Mouse (Mus musculus) gastrocnemius, adult 2 months (tissue): ENCODE results near the gene 5730455P16Rik. TPM values are rescaled to one million over a fixed set of nuclear protein-coding genes. Genes with fewer than 3 reads are reported as not detected.
A peak's percentile ranks its signal among the peaks of the same experiment; 100 is the strongest.
"Not testable (repeated sequence)": the region's sequence is repeated elsewhere in the genome, so short reads cannot be mapped to it uniquely, and the experiment has no call there.

ENCODE experiments used
- DNase-seq: peaks from one replicate; pipeline ENCODE4 v3.0.0; 2022
- H3K27ac ChIP-seq: fragments of 200-600 bp; 2 replicates; pipeline ENCODE4 v1.8.1; 2022; ENCODE audit warnings: mild to moderate bottlenecking
- H3K4me3 ChIP-seq: fragments of 200-600 bp; 2 replicates; pipeline ENCODE4 v1.8.1; 2022; ENCODE audit warnings: mild to moderate bottlenecking, moderate library complexity
- CTCF ChIP-seq: fragments of 200-600 bp; IDR thresholded peaks from 2 replicates; pipeline ENCODE4 v1.8.1; 2022; ENCODE audit warnings: antibody characterized with exemption, mild to moderate bottlenecking, moderate library complexity
- intact Hi-C: fragments of 180-260 bp; cut with DNase I; formaldehyde crosslinking; loops from one replicate; pipeline ENCODE4 v1.15.1; 2025
- long read RNA-seq, 2 experiments: library from polyadenylated mRNA; stranded (forward); transcript quantifications; one replicate each; pipeline ENCODE4 v2.0.0; 2021
- total RNA-seq, 2 experiments: library from RNA; stranded (reverse); gene quantifications; 2 replicates each; pipeline ENCODE4 v1.2.3; 2021

The 5730455P16Rik gene
- total RNA-seq, result 10 to 100 TPM; 36.4 to 37.9 TPM
- long read RNA-seq, experiment 1, full-length matches to known transcripts, result 36 of 48 reads
- long read RNA-seq, experiment 1, partial matches to known transcripts, result 3 of 48 reads
- long read RNA-seq, experiment 1, other reads (novel, unspliced or antisense), result 9 of 48 reads
- long read RNA-seq, experiment 2, full-length matches to known transcripts, result 34 of 44 reads
- long read RNA-seq, experiment 2, partial matches to known transcripts, result 6 of 44 reads
- long read RNA-seq, experiment 2, other reads (novel, unspliced or antisense), result 4 of 44 reads

DNA sequence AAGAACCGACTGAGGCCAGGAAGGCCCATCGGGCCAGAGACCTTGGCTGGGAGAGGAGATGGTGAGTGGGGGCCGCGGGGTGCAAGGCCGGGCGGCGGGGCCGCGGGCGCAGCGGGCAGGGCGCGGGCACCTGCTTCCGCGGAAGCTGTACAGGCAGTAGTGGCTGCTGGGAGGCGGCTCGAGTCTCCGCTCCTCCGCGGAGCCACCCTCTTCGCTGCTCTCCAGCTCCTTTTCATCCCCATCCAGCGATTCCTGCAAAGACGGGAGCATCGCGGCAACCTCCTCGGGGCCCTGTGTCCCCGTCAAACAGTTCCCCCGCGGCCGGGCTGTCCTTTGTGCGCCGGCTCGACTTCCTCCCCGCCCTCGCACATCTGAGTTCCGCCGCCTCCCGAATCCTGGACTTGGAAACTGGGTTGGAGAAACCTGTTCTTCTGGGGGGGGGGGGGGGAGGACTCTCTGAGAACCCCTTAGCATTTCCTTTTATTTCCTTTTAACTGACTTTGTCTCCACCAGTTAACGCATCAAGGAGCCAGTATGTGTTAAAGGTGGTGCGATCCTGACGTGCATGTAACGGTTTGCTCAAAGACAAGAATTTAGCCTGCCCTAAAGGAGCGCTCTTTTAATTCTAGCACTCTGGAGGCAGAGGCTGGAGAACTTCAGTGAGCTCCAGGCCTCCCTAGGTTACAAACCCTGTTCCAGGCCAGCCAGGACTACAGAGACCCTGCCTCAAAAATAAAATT, at the start of gene 5730455P16Rik:
5730455P16Rik (minus strand) TSS at position 323 of the 740 bp plus-strand sequence.
- intact Hi-C loops, result no loop called here
- DNase-seq, result peak; percentile 92
- peak within 1 kb of the TSS; percentile 93 for H3K27ac ChIP-seq
- TF ChIP-seq CTCF, result peak; percentile 11; the same call in 1 of the 2 replicates
- H3K4me3 ChIP-seq, result peak within 1 kb of the TSS; percentile 100

DNA sequence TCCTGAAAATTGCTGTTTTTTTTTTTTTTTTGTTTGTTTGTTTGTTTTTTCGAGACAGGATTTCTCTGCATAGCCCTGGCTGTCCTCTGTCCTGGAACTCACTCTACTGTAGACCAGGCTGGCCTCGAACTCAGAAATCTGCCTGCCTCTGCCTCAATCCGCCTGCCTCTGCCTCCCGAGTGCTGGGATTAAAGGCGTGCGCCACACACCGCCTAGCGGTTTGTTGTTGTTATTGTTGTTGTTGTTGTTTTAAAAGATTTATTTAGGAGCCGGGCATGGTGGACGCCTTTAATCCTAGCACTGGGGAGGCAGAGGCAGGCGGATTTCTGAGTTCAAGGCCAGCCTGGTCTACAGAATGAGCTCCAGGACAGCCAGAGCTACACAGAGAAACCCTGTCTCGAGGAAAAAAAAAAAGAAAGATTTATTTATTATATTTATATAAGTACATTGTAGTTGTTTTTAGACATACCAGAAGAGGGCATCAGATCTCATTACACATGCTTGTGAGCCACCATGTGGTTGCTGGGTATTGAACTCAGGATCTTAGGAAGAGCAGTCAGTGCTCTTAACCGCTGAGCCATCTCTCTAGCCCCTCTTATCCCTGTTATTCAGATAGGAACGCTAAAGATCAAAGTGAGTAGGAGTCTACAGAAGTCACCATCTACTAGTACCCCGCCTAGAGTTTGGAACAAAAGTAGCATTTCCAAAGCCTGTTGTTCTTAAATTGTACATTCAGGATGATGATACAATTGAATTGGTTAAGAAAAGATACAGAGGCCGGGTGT, 48.4 kb upstream of the 5730455P16Rik start:
- DNase-seq, H3K27ac ChIP-seq, intact Hi-C loops, H3K4me3 ChIP-seq: not testable (repeated sequence)

DNA sequence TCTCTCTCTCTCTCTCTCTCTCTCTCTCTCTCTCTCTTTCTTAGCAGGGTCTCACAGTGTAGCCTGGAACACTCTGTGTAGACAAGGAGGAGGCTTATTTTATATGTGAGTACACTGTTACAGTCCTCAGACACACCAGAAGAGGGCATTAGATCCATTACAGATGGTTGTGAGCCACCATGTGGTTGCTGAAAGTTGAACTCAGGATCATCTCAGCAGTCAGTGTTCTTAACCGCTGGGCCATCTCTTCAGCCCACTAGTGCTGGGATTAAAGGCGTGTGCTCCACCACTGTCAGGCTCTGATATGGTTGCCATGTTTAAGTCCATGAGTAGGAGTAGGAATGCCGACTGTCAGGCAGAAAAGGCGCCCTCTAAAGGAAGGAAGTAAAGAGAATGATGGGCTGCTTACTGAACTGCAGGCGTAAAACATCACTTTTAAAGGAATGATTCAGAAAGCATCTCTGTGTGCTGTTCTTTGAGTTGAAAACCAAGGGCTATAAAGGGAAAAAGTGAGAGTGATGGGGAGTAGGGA, 47.5 kb upstream of the 5730455P16Rik start:
- no peak for TF ChIP-seq CTCF
- Histone ChIP-seq H3K4me3 (no peak overlapping the region), H3K27ac (no peak overlapping the region)
- DNase-seq, result no peak
- intact Hi-C loops, result no loop called here

DNA sequence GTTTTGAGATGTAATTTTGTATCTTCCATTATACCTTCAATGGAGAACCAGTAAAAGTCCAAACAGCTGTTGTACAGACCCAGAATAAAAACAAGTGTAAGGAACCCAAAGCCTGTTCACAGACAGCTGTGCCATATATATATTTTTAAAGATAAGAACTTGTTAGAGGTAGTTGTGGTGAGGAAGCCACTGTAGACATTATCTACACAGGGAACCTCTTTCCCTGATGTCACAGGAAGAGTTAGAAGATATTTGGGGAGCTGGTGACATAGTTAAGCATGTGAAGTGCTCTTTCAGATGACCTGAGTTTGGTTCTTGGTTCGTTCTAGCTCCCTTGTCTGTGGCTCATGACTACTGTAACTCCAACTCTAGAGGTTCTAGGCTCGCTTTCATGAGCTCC, 46.9 kb upstream of the 5730455P16Rik start:
- no peak for DNase-seq
- TF ChIP-seq CTCF, result no peak
- Histone ChIP-seq H3K27ac (no peak overlapping the region), H3K4me3 (no peak overlapping the region)
- intact Hi-C loops, result no loop called here

DNA sequence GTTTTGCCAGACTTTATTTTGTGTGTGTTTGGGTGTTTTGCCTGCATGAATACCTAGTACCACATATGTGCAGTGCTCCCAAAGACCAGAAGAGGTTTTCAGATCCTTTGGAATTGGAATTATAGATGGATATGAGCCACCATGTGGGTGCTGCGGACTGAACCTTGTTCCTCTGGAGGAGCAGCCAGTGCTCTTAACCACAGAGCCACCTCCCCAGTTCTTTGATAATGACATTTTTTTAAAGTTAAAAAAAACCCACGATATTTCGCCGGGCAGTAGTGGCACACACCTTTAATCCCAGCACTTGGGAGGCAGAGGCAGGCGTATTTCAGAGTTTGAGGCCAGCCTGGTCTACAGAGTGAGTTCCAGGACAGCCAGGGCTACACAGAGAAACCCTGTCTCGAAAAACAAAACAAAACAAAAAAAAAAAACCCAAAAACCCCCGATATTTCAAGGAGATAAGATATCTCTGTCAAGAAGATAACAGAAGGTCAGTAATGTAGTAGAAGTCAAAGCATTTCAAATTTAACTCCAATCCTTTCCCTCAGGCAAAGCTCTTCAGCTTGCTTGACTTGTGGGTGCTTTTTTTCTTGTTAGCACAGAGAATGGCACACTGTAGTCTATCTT, 43.7 kb upstream of the 5730455P16Rik start:
- H3K4me3 ChIP-seq, result no peak overlapping the region
- no peak for DNase-seq
- no peak for TF ChIP-seq CTCF
- no peak overlapping the region for H3K27ac ChIP-seq
- intact Hi-C loops, result no loop called here

DNA sequence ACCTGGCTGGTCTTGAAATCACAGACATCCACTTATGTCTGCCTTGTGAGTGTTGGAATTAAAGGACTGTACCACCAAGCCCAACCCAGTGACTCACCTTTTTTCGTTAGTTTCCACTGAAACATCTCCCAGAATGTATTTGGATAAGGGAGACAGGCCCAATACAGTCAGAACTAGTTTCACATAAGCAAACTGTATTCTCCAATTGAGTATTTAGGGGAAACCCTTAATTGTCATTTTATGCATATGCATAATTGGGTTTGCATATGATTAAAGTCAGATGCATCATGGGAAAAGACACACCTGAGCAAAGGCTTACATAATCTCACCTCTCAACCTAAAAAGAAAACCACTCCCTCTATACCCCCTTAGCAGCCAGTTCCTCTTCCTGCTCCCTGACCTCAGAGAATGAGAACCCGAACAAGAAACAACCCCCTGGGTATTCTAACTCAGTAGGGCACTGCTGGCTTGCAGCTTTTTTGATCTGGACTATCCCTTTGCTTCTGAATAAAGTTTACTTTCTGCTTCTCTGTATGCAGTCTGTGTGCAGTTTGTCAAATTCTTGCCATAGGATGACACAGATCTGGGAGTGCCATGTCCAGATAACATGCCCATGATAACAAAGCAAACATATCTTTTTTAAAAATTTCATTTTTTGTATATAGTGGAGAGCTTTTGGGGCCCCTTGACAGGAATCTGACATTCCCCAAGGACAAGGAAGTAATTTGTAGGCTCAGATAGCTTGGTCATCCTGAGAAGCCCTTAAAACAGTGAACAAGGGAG, 42.6 kb upstream of the 5730455P16Rik start:
- H3K27ac ChIP-seq, result no peak overlapping the region
- no peak for DNase-seq
- TF ChIP-seq CTCF, result no peak
- intact Hi-C loops, result no loop called here
- no peak overlapping the region for H3K4me3 ChIP-seq

DNA sequence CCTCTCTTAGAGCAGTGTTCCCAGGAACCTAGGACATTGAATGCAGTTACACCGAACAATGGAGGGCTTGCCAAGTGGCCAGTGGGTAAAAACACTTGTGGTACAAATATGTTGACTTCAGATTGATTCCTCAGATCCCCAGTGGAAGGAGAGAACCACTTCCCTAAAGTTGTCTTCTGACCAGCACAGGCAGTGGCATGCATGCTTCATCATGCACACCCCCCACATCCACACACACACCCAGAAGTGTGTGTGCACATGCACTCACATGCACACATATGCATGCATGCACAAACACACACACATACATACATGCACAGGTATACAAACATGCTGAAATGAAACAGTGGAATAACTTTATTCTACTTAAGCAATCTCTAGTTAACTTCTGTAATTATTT, 41.9 kb upstream of the 5730455P16Rik start:
- no peak overlapping the region for H3K27ac ChIP-seq
- DNase-seq, result no peak
- no peak overlapping the region for H3K4me3 ChIP-seq
- no peak for TF ChIP-seq CTCF
- intact Hi-C loops, result no loop called here

DNA sequence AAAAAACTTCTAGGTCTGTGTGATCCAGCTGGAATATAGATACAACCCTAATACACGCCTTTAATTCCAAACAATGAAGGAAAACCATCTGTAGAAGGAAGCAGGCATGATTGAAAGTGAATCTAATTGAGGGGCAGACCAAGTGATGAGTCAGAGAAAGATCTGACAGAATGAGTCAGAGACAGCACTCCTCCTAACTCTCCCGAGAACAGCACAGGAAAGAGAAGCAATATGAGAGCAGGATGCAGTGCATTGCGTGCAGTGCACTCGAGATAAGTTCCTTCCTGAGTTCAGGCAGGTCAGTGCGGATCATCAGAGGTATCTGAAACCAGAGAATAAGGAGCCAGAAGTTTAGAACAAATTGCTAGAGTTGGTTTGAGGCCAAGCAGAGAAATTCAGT, 39.3 kb upstream of the 5730455P16Rik start:
- intact Hi-C loops, result no loop called here
- no peak overlapping the region for H3K4me3 ChIP-seq

DNA sequence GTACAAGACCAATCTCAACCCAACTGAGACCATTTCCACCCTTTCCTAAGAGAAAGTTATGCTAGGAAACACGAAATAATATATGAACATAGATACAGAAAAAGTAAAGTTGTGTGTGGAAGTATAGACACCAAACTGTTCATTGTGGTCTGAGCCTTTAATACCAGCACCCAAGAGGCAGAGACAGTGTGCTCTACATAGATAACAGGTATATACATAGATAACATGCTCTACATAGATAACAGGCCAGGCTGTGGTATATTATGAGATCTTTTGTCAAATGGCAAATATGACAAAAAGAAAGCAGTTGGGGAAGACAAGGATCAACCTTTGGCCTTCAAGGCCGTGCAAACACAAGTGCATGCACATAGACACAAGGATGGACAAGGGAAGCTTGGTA, 32.5 kb upstream of the 5730455P16Rik start:
- TF ChIP-seq CTCF, result no peak
- Histone ChIP-seq H3K4me3 (no peak overlapping the region), H3K27ac (no peak overlapping the region)
- intact Hi-C loops, result no loop called here
- DNase-seq, result no peak

More for the DNA sequence above, 39.3 kb upstream of the 5730455P16Rik start:
- no peak overlapping the region for H3K27ac ChIP-seq
- TF ChIP-seq CTCF, result no peak
- DNase-seq, result no peak

DNA sequence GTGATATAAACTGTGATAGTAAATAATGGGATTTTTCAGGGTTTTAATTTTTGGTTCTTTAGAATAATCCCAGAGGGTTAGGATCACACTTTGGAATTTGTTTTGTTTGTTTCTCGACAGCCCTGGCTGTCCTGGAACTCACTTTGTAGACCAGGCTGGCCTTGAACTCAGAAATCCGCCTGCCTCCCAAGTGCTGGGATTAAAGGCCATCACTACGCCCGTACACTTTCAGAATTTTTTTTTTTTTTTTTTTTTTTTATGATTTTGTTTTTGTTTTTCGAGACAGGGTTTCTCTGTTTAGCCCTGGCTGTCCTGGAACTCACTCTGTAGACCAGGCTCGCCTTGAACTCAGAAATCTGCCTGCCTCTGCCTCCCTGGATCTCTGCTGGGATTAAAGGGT, 30.0 kb upstream of the 5730455P16Rik start:
- H3K4me3 ChIP-seq, H3K27ac ChIP-seq, DNase-seq, intact Hi-C loops: not testable (repeated sequence)

DNA sequence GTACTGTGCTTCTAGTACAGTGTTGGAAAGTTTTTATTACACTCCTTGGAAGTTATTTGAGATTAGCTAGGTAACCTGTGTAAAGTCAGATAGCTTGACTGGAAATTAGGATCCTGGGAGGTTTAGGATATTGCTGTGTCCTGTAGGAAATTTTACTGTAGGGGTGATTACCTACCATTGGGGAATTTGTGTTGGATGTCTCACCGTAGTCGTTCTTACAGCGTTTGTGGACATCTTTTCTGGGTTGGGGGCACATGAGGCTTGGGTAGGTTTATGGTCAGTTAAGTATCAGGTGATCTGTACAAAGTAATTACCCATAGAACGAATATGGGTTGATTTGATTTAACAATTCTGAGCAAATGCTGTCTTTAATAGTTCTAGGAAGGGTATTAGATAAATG, 18.8 kb upstream of the 5730455P16Rik start:
- no peak for TF ChIP-seq CTCF
- Histone ChIP-seq H3K4me3 (no peak overlapping the region), H3K27ac (no peak overlapping the region)
- intact Hi-C loops, result no loop called here
- DNase-seq, result no peak

DNA sequence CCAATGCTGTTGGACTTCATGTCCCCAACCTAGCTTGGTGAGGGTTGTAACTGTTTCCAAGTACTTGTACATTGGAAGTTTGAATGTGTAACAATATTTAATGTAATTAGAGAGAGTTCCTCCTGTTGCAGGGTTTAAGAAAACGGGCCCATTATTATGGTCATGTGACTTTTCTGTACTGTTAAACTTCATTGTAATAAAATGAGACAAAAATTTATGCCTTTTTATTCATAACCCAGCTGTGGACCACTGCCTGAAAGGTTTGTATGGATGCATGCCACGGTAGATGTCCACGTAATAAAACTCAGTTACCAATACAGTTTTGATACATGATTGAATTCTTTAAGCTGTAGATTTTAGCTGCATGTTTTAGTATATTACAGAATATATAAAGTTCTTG, 18.1 kb upstream of the 5730455P16Rik start:
- intact Hi-C loops, result no loop called here
- no peak overlapping the region for H3K27ac ChIP-seq
- no peak for TF ChIP-seq CTCF

More for the DNA sequence above, 18.1 kb upstream of the 5730455P16Rik start:
- no peak for DNase-seq
- H3K4me3 ChIP-seq, result no peak overlapping the region
